Mouse (Mus musculus) ES-Bruce4 (cell line): ENCODE measurements at regions not wholly inside any gene's neighbourhood (a gene's known extent, or its start where the extent isn't known, plus 50 kb on each side); places are given as distances from the start of the nearest gene placed in this dataset.

Experiments
- CTCF ChIP-seq: IDR thresholded peaks from one replicate; pipeline ENCODE4 v1.8.1; 2011; ENCODE audit warnings: low read depth, low read length
- EP300 ChIP-seq: IDR thresholded peaks from 2 replicates; pipeline ENCODE4 v1.6.1; 2011; ENCODE audit warnings: low read depth, low read length; ENCODE audit not compliant: insufficient read depth
- POLR2A ChIP-seq: IDR thresholded peaks from one replicate; pipeline ENCODE4 v1.8.1; 2011; ENCODE audit warnings: low read length; ENCODE audit not compliant: insufficient read depth

DNA sequence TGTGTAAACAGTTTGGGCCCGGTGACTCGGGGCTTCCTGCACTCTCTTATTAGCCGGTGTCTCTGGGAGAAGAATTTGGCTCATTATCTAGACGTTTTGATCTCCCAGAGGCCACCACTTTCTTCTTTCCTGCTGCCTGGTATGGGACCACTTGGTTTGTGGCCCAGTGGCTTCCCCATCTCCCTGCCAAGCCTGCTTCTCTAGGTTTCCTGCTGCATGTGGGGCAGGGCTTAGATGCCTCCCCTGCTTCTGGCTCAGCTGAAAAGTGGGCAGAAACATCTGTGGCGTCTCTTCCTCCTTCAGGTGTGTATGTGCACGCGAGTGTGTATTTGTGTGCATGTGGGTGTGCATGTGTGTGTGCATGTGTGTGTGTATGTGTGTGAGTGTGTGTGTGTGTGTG is 146.8 kb downstream of the H2afy start:
- no peak for TF ChIP-seq POLR2A
- TF ChIP-seq CTCF = no peak
- TF ChIP-seq EP300 = no peak
